Mouse (Mus musculus): ENCODE measurements around the gene Gfy. TPM values are rescaled to one million over a fixed set of nuclear protein-coding genes. Genes with fewer than 3 reads are reported as not detected.

Gene Gfy
- not detected in 2 replicates for polyA plus RNA-seq (2015; fragmentation: Nextera tagmentation; extraction: Ambion mirVana)

- no peaks in the 10 kb centered on the region for H3K9me3 ChIP-seq
- no peak for ATAC-seq (replicated peaks)
- no peaks in the 10 kb centered on the region for H3K36me3 ChIP-seq (replicated peaks)
- peaks cover 99% of the 10 kb centered on the region for H3K27me3 ChIP-seq (replicated peaks)
- H3K4me3 ChIP-seq = no peak within 1 kb of the TSS
- H3K9ac ChIP-seq = no peak within 1 kb of the TSS
- peaks cover 33% of the 10 kb centered on the region for H3K4me1 ChIP-seq
- no peak within 1 kb of the TSS for H3K4me2 ChIP-seq
- 23% methylated on average over 7 of the region's 7 CpGs for WGBS
- no peak within 1 kb of the TSS for H3K27ac ChIP-seq
These were observed at the start of gene Gfy for GRCm38 (mm10) chr7:45179469-45179868. Gfy (minus strand) TSS chr7:45179569.

DNA sequence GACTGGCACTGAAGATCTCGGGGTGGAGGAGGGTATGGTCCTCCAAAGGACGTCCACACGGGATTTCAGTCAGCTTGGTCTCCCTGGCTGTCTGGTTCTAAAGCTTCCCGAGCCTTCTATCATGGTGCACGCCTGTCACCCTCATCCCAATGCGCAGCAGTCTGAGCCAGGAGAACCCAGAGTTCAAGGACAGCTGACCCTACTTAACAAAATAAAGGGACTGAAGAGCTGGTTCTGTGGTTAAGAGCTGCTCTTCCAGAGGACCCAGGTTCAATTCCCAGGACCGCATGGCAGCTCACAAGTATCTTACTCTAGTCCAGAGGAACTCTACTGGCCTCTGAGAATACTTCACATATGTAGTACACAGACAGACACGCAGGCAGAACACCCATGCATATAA is 49.7 kb upstream of the Gfy start:
- H3K36me3 ChIP-seq (replicated peaks) = no peaks in the 10 kb centered on the region
- H3K4me1 ChIP-seq = peaks cover 5% of the 10 kb centered on the region
- H3K27me3 ChIP-seq (replicated peaks) = 0 out of 2 replicates have a peak, but pooled peaks cover 4% of the 10 kb centered on the region
- no peak overlapping the region for H3K4me2 ChIP-seq
- no peak overlapping the region for H3K27ac ChIP-seq
- ATAC-seq (replicated peaks) = no peak
- H3K9ac ChIP-seq = no peak overlapping the region
- no peak overlapping the region for H3K4me3 ChIP-seq
- H3K9me3 ChIP-seq = no peaks in the 10 kb centered on the region
- 96% methylated on average over 8 of the region's 8 CpGs for WGBS

- no peak overlapping the region for H3K4me2 ChIP-seq
- no peak overlapping the region for H3K27ac ChIP-seq
- H3K4me3 ChIP-seq = no peak overlapping the region
- H3K9ac ChIP-seq = no peak overlapping the region
- 92% methylated on average over 18 of the region's 18 CpGs for WGBS
- ATAC-seq (replicated peaks) = no peak
- no peaks in the 10 kb centered on the region for H3K27me3 ChIP-seq (replicated peaks)
- no peaks in the 10 kb centered on the region; the same call in 1 of the 2 replicates for H3K4me1 ChIP-seq
- no peaks in the 10 kb centered on the region for H3K9me3 ChIP-seq
- H3K36me3 ChIP-seq (replicated peaks) = no peaks in the 10 kb centered on the region
These were observed 49.2 kb upstream of the Gfy start for GRCm38 (mm10) chr7:45228548-45228947.

GRCm38 (mm10) chr7:45226421-45226820 is 47.1 kb upstream of the Gfy start:
- Histone ChIP-seq H3K9ac (no peak overlapping the region), H3K4me1 (no peaks in the 10 kb centered on the region), H3K27ac (no peak overlapping the region), H3K9me3 (no peaks in the 10 kb centered on the region), H3K27me3 (replicated peaks) (no peaks in the 10 kb centered on the region), H3K36me3 (replicated peaks) (no peaks in the 10 kb centered on the region), H3K4me2 (no peak overlapping the region), H3K4me3 (no peak overlapping the region)
- 96% methylated on average over 5 of the region's 5 CpGs for WGBS
- no peak for ATAC-seq (replicated peaks)

GRCm38 (mm10) chr7:45224826-45225225 is 45.5 kb upstream of the Gfy start:
- no peak overlapping the region for H3K27ac ChIP-seq

GRCm38 (mm10) chr7:45221680-45222079 is 42.3 kb upstream of the Gfy start:
- no peak for ATAC-seq (replicated peaks)
- Histone ChIP-seq H3K27me3 (replicated peaks) (no peaks in the 10 kb centered on the region), H3K27ac (no peak overlapping the region), H3K4me3 (no peak overlapping the region), H3K9me3 (no peaks in the 10 kb centered on the region), H3K4me2 (no peak overlapping the region), H3K36me3 (replicated peaks) (no peaks in the 10 kb centered on the region), H3K4me1 (peaks cover 6% of the 10 kb centered on the region; the same call in 1 of the 2 replicates), H3K9ac (no peak overlapping the region)
- WGBS = 94% methylated on average over 2 of the region's 2 CpGs

More at GRCm38 (mm10) chr7:45224826-45225225, 45.5 kb upstream of the Gfy start:
- H3K9ac ChIP-seq = no peak overlapping the region
- H3K9me3 ChIP-seq = no peaks in the 10 kb centered on the region
- no peak for ATAC-seq (replicated peaks)
- WGBS = 96% methylated on average over 7 of the region's 7 CpGs
- no peaks in the 10 kb centered on the region for H3K27me3 ChIP-seq (replicated peaks)
- H3K4me2 ChIP-seq = no peak overlapping the region
- no peak overlapping the region for H3K4me3 ChIP-seq
- H3K4me1 ChIP-seq = no peaks in the 10 kb centered on the region
- no peaks in the 10 kb centered on the region for H3K36me3 ChIP-seq (replicated peaks)

DNA sequence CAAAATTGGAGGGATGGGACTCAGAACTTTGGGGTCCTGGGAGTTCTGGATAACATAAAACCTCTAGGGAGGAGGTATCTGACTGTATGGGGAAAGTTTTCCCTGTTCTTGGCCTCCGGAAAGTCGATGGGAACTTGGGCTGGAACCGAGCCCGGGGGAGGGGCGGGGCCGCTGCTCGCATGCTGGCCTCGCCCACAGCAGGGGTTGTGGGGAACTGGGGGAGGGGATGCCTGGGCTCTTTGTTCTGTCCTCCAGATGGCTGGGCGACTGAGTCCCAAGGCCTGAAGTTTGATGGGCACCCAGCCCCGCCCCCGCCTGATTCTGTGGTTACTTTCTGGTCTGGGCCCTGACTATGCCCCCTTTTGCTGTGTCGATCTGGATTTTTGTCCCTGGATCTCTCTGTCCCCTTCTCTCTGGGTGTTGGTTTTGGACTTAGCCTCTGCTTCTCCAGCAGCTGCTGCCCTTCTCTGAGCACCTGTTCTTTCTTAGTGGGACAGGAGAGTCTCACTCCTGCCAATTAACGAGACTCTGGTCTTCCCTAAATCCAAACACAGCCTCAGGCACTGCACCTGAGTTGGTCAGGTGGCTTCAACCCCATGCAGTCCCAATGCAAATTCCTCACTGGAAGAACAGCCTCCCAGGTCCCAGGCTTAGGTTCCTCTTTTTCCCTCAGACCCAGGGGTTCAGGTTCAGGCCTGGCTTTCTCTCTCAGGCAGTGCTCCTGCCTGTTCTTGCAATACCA is 37.2 kb upstream of the Gfy start:
- Histone ChIP-seq H3K27ac (peak overlapping the region; percentile 71), H3K4me1 (peaks cover 19% of the 10 kb centered on the region), H3K36me3 (replicated peaks) (no peaks in the 10 kb centered on the region), H3K4me2 (peak overlapping the region; percentile 63), H3K27me3 (replicated peaks) (peaks cover 7% of the 10 kb centered on the region), H3K9ac (peak overlapping the region; percentile 43), H3K4me3 (peak overlapping the region; percentile 42), H3K9me3 (no peaks in the 10 kb centered on the region)
- ATAC-seq (replicated peaks) = peak; percentile 55; the same call in 1 of the 2 replicates
- 1% methylated on average over 13 of the region's 13 CpGs for WGBS

DNA sequence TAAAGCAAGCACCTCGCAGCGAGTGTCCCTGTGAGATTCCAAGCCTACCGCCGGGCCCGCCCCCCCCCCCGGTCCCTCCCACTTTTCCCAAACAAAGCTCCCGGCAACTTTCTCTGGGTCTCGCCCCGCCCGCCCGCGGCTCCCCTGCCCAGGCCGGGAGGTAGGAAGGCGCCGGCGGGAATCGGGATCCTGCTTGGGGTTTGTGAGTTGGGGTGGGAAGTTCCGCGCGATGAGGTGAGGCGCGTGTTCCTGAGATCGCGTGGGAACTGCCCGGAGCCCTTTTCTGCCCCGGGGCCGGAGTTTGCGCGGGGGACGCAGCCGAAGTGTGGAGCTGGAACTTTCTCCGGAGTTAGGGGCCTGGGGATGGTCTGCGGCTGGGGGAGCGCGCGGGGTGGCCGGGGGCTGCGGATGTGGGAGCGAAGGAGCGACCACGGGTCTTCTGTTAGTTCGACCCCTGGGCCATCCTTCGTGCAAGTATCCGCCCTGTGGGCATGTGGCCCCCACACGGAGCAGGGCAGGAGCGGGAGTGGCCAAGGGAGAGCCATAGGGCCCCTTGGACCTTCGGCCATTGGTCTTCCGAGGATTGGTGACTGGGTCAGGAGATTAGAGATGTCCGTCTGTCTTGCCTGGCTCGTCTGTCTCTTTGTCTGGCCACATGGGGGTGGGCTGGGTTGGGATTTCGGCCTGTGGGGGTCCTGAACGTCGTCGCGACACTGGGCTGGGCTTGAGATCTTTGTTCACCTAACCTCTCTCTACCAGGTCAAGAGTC is 36.5 kb upstream of the Gfy start, which contains the start of gene Tead2:
Gene Tead2, plus strand, starts transcription at position 81 of the 769 bp plus-strand sequence.
- H3K9me3 ChIP-seq = no peaks in the 10 kb centered on the region
- peak; percentile 43 for ATAC-seq (replicated peaks)
- peaks cover 15% of the 10 kb centered on the region for H3K27me3 ChIP-seq (replicated peaks)
- WGBS = 2% methylated on average over 54 of the region's 55 CpGs
- H3K4me1 ChIP-seq = peaks cover 19% of the 10 kb centered on the region
- H3K4me2 ChIP-seq = peak within 1 kb of the TSS; percentile 63
- peak within 1 kb of the TSS; percentile 71 for H3K27ac ChIP-seq
- H3K9ac ChIP-seq = peak within 1 kb of the TSS; percentile 43
- peak within 1 kb of the TSS; percentile 42 for H3K4me3 ChIP-seq
- H3K36me3 ChIP-seq (replicated peaks) = no peaks in the 10 kb centered on the region

DNA sequence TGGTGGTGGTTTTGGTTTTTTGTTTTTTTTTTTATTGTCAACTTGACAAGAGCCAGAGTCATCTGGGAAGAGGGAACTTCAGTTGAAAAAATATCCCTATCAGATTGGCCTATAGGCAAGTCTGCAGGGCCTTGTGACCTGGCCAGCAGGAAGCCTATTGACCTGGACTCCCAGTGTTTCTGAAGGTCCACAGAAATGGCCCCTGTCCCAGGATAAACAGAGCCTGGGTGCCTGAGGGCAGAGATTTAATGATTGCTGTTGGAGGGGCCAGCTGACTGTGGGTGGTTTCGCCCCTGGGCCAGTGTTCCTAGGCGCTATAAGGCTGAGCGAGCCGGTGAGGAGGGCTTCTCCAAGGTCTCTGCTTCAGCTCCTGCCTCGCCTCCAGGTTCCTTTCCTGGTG is 34.3 kb upstream of the Gfy start:
- 71% methylated on average over 5 of the region's 5 CpGs for WGBS
- H3K27ac ChIP-seq = no peak overlapping the region
- peaks cover 19% of the 10 kb centered on the region for H3K4me1 ChIP-seq
- no peak for ATAC-seq (replicated peaks)
- H3K36me3 ChIP-seq (replicated peaks) = no peaks in the 10 kb centered on the region
- H3K9ac ChIP-seq = no peak overlapping the region
- H3K27me3 ChIP-seq (replicated peaks) = peaks cover 23% of the 10 kb centered on the region
- H3K4me3 ChIP-seq = no peak overlapping the region
- no peak overlapping the region for H3K4me2 ChIP-seq
- H3K9me3 ChIP-seq = no peaks in the 10 kb centered on the region

- Histone ChIP-seq H3K9ac (no peak overlapping the region), H3K9me3 (no peaks in the 10 kb centered on the region), H3K4me2 (no peak overlapping the region), H3K27me3 (replicated peaks) (peaks cover 23% of the 10 kb centered on the region), H3K4me1 (peaks cover 18% of the 10 kb centered on the region), H3K4me3 (no peak overlapping the region), H3K27ac (no peak overlapping the region), H3K36me3 (replicated peaks) (no peaks in the 10 kb centered on the region)
- WGBS = 75% methylated on average over 7 of the region's 7 CpGs
- ATAC-seq (replicated peaks) = no peak
These were observed 33.0 kb upstream of the Gfy start for GRCm38 (mm10) chr7:45212356-45212755.

GRCm38 (mm10) chr7:45211851-45212251 is 32.5 kb upstream of the Gfy start, which contains the start of gene Dkkl1:
Dkkl1 (minus strand) TSS chr7:45212147.
- Histone ChIP-seq H3K27ac (no peak within 1 kb of the TSS), H3K9ac (no peak within 1 kb of the TSS), H3K4me2 (peak within 1 kb of the TSS; percentile 18; the same call in 1 of the 2 replicates), H3K36me3 (replicated peaks) (no peaks in the 10 kb centered on the region), H3K4me3 (0 out of 2 replicates have a peak within 1 kb of the TSS, but pooled peaks have one; percentile 3), H3K9me3 (no peaks in the 10 kb centered on the region), H3K4me1 (peaks cover 14% of the 10 kb centered on the region), H3K27me3 (replicated peaks) (peaks cover 23% of the 10 kb centered on the region)
- WGBS = 8% methylated on average over 17 of the region's 17 CpGs
- ATAC-seq (replicated peaks) = no peak

GRCm38 (mm10) chr7:45211070-45211469 is 31.7 kb upstream of the Gfy start:
- H3K4me3 ChIP-seq = no peak overlapping the region
- H3K27ac ChIP-seq = no peak overlapping the region
- peaks cover 8% of the 10 kb centered on the region for H3K4me1 ChIP-seq
- H3K27me3 ChIP-seq (replicated peaks) = peaks cover 23% of the 10 kb centered on the region
- no peak for ATAC-seq (replicated peaks)
- no peaks in the 10 kb centered on the region for H3K36me3 ChIP-seq (replicated peaks)
- H3K4me2 ChIP-seq = no peak overlapping the region
- H3K9me3 ChIP-seq = no peaks in the 10 kb centered on the region
- 78% methylated on average over 10 of the region's 10 CpGs for WGBS
- H3K9ac ChIP-seq = no peak overlapping the region
